Mouse (Mus musculus): Measurements from ENCODE around the gene Dcst1.

DNA sequence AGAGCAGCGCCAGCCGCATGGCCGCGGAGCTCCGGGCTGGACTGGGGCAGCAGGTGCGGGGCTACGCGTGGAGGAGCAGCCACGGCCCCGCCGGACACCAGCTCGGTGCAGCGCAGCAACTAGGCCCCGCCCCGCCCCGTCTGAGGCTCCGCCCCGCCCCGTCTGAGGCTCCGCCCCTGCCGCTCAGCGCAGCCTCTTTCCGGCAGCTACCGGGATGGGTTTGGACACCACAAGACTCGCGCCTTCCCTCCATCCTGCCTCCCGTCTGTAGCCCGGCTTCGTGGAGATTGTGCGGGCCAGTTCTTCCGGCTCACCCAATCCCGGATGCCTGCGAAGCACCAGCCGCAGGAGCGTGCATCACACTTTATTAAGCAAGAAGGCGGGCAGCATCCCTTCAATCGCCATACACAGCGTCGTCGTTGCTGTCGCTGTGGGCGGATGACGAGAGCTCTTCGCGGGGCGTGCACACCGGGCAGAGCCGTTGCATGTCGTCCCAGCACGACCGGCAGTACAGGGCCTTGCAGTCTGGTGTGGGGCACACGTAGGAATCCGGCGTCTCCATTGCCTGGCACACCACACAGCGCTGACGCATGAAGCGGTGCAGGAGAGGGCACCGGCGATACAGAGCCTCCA is 15.1 kb downstream of the Dcst1 start, which contains the start of gene Adam15:
- TF ChIP-seq CTCF (IDR thresholded peaks at IDR 0.05; ENCODE audit: low read depth) (no peak), EP300 (IDR thresholded peaks at IDR 0.05; ENCODE audit: low read depth) (no peak)
